Mouse (Mus musculus): ENCODE data around the gene Gm20388.
A peak's percentile ranks its signal among the peaks of the same experiment; 100 is the strongest.

Gm20388 gene

GRCm38 (mm10) chr8:121849303-121849702 is 1938.7 kb downstream of the Gm20388 start:
- peak in 1 of 2 experiments; percentile 10 for DNase-seq

DNA sequence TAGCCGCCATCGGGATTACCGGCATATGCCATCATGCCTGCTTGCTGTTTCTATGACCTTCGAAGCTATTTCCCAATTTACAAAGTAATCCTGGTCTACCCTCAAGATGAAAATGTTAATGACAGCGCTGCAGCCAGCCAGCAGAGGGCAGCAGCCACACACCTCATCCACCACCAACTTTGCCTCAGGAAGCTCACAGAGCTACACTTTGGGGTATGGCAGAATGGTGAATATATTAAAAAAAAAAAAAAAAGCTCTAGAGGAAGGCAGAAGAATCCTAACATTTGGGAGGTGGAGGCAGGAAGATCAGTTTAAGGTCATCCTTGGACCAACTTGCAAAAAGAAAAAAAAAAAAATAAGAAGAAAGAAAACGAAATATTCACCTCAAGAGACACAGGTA is 1939.4 kb downstream of the Gm20388 start:
- peak; percentile 78 to 81 for DNase-seq

- DNase-seq = peak in 1 of 2 experiments; percentile 11
These were observed 1939.8 kb downstream of the Gm20388 start for GRCm38 (mm10) chr8:121850436-121850820.

- peak; percentile 94 to 97 for DNase-seq
These were observed 1940.3 kb downstream of the Gm20388 start for GRCm38 (mm10) chr8:121850821-121851470.

DNA sequence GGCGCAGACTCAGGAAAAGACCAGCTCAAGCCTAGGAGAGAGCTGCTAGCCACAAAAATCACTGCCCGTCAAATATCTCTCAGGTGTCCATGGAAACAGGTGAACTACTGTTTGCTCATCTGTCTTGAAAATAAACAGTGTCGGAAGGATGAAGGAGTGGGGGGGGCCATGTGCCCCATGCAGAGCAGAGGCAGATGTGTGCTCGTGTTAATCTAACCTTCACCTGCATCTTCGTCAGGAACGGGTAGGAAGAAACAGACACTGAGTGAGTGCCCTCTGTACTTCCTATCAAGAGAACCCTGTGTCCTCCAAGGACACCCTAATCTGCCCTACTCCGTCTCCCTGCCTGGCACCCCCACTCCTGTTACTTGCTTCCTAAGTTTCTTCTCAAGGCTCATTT is 1941.1 kb downstream of the Gm20388 start:
- no peak for DNase-seq

DNA sequence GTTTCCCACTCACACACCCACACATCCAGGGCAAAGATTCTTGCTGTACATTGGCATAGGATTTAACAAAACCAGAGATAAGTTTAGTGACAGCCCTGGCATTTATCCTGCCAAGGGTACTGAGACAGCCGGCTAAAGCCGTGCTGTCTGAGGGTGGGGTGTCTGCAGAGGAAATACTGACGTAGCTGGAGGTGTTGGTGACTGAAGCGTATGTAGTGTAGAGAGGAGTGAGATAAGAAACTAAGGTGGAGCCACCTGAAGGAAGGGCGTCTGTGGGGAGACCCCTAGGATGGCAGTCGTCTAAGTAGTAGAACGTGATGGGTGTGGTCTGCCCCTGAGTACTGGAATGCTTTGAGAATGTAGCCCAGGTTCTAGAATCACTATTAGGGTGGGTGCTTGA is 1941.8 kb downstream of the Gm20388 start:
- peak in 1 of 2 experiments; percentile 20 for DNase-seq

- DNase-seq = peak in 1 of 2 experiments; percentile 13
These were observed 1942.9 kb downstream of the Gm20388 start for GRCm38 (mm10) chr8:121853586-121853985.

- peak in 1 of 2 experiments; percentile 8 for DNase-seq
These were observed 1945.6 kb downstream of the Gm20388 start for GRCm38 (mm10) chr8:121856071-121856746.

DNA sequence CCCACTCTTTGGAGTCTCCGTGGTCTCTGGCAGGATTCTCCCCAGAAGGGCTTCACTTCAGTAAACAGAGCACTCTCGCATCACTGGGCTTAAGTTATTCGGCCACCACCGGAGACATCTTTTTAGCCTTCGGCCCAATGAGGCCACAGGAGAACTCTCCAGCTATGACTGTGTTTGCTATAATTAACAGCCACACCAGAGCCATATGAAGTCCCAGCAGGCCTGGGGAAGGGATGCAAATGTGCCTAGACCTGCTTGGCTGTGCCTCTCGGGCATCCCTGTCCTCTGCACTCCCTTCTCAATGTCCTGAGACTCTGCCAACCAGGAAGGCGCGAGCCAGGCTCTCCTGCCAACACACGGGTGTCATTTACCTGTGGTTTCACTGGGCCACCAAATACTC is 1946.7 kb downstream of the Gm20388 start:
- DNase-seq = peak in 1 of 2 experiments; percentile 4

- no peak for DNase-seq
These were observed 1947.1 kb downstream of the Gm20388 start for GRCm38 (mm10) chr8:121857747-121858146.

- peak in 1 of 2 experiments; percentile 40 for DNase-seq
These were observed 1950.6 kb downstream of the Gm20388 start for GRCm38 (mm10) chr8:121861276-121861675.

- no peak for DNase-seq
These were observed 1951.3 kb downstream of the Gm20388 start for GRCm38 (mm10) chr8:121861806-121862548.

DNA sequence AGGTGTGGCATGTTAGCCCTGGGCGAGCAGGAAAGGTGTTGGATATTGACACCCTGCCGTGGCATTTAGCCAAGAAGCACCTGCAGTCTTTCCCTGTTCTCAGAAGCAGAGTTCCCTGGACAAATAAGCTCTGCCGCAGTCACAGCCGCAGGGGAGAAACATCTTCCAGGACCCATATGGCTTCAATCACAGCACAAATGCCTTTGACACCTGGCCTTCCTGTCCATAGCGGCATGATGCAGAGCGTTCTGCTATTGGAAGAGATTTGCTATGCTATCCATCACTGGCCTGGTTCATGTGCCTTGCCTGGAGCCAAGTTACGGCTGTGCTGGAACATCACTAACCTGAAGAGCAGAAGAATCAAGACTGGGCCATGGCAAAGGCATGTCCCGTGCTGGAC is 1954.7 kb downstream of the Gm20388 start:
- DNase-seq = no peak

GRCm38 (mm10) chr8:121868196-121868595 is 1957.6 kb downstream of the Gm20388 start:
- DNase-seq = no peak

DNA sequence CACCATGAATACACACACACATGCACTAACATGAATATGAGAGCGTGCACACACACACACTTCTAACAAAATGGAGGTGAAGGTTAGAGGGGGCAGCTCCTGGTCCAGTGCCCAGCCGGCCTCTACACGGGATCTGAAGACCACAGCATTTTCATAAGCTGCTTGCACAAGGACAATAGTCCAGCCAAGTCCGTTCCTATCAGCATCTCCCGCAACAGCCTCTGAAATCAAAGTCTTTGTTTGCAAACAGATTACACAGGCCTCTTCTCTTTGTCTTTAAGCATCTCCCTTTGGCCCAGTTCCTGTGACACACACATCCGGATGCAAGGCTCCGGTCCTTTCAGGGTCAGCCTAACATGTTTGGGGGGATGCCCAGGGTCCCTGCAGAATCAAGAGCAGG is 1958.3 kb downstream of the Gm20388 start:
- no peak for DNase-seq

- no peak for DNase-seq
These were observed 1959.5 kb downstream of the Gm20388 start for GRCm38 (mm10) chr8:121870190-121870589.

GRCm38 (mm10) chr8:121871833-121872440 is 1961.3 kb downstream of the Gm20388 start:
- DNase-seq = peak in 1 of 2 experiments; percentile 34

DNA sequence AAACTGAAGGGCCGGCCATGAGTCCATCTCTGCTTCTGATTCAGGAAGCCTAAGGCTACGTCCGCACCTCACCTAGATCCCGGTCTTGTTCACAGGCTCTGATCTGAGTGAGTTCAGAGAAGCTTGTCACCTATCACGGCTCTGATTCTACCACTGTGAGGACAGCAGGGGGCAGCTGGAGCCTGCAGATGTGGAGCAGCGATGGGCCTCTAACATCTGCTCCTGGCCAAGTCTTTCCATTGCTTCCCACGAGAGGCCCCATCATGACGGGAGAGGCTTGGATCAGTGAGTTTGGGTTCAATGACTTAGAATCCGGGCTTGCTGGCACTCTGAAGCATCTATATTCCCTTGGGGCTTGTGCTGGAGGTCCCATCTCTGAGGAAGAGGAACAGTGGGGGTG is 1963.4 kb downstream of the Gm20388 start:
- peak; percentile 72 to 73 for DNase-seq

DNA sequence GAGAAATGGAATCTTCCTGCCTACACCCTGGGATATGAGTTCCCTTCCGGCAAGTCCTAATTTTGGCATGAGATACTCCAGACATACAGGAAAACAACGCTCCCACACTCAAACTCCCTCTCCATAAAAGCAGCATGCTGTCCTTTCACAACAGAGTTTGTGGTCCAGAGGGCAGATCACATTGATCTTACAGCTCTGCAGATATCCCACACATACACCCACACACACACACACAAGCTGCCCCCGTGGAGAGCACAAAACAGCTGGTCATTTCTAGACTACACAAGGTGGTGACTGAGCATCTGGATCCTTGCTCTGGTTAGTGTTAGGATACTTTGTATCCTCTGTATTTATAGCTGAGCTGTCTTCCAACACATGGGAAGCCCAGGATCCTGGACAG is 1964.4 kb downstream of the Gm20388 start:
- no peak for DNase-seq

DNA sequence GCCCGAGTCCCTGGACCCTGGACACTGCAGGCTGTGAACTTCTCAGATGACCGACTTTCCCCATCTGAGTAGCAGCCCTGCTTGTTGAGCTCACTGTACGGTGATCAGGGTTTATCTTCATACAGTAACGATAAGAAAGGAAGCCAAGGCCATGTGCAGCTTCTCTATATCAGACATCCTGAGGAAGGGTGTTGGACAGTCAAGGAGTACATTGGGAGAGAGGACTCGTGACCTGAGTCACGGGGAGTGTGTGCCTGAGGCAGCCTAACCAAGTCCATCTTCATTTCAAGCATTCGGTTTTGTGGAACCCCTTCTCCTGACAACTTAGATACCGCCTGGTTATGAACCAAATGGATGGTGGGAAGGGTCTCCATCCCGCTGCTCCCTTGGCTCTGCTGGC is 1964.9 kb downstream of the Gm20388 start:
- DNase-seq = no peak

DNA sequence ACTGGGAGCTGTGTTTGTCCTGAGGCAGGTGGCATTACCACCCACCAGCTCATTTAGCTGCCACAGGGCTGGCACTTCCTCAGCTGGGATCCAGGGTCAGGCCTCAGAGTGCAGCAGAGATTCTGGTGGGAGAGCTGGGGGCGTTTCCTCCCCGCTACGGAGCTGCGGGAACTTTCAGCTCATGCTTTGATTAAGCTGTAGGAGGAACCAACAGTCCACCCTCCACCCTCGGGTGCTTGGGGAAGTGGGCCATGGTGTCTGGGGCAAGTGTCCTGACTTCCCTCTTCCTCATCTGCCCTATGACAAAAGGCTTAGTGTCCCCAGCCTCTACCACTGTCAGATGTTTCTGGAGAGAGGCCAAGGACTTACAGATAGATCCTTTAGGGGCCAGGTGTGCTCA is 1966.6 kb downstream of the Gm20388 start:
- DNase-seq = peak; percentile 56 to 61

DNA sequence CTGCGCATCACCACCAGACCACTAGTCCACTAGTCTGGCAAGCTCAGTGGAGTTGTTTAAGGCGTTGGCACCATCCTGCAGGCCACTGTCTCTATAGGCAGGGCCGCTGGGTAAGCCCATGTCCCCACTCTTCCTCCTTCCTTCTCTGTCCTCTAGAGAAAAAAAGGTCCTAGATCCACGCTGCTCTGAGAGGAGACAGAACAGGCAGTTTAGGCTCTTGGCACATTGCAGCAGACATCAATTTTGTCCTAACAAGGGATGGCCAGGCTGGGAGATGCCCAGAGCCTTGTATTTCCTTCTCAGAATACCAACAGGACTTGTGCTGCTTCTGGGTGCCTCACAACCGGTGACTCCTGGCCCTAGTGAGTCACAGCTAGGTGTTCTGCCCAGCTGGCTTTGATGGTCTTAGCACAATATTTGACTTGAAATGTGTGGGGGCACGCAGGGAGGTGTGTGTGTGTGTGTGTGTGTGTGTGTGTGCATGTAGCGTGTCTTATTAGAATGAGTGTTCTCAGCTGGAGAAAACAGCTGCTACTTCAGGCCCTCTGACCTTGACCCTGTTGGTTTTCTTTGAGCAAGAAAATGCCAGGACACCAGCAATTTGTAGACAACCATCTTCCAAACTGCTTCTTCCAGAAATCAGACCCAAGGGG is 1967.3 kb downstream of the Gm20388 start:
- peak in 1 of 2 experiments; percentile 48 for DNase-seq

DNA sequence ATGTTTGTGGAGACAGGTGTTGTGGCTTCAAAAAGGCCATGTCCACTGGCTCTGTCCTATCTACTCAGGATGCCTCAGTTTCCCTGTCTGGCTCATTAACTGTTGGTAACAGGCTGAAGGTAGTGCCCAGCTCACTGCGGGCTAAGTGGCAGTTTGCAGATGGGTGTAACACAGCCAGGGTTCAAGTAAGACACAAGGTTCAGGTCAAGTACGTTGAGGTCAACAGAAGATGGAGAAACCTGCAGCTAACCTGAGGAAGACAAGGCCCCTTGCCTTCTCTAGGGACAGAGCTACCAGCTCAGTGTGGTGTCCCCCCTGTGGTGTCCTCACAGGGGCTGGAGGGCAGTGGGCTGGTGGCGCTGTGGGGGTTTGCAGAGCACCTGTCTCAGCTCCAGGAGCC is 1969.1 kb downstream of the Gm20388 start:
- no peak for DNase-seq
